Mouse (Mus musculus): ENCODE results near the gene Otos. TPM values are rescaled to one million over a fixed set of nuclear protein-coding genes. Genes with fewer than 3 reads are reported as not detected.

Otos gene
- polyA plus RNA-seq, 1 experiment, result 0.48 TPM

GRCm38 (mm10) chr1:92647026-92647425 lies 1.6 kb downstream of the Otos start:
- DNase-seq, result no peak
- Histone ChIP-seq H3K27me3 (replicated peaks; ENCODE audit: control insufficient read depth, insufficient read depth, low read length) (no peaks in the 10 kb centered on the region), H3K36me3 (ENCODE audit: control insufficient read depth, insufficient read depth, low read length) (no peaks in the 10 kb centered on the region), H3K4me1 (ENCODE audit: control insufficient read depth, insufficient read depth, low read length) (peaks cover 3% of the 10 kb centered on the region; the same call in 1 of the 2 replicates), H3K4me3 (ENCODE audit: insufficient read depth, low read depth, low read length) (no peak overlapping the region), H3K27ac (ENCODE audit: insufficient read depth, low read depth, low read length) (no peak overlapping the region)
- WGBS, result 68% methylated on average over 4 of the region's 4 CpGs
- no peak for TF ChIP-seq POLR2A (IDR thresholded peaks at IDR 0.05; ENCODE audit: low read depth, low read length)
- no peak for TF ChIP-seq CTCF (conservative IDR thresholded peaks at IDR 0.05; ENCODE audit: insufficient read depth, insufficient read length, low read depth, low read length)

GRCm38 (mm10) chr1:92646601-92647000 lies 2.0 kb downstream of the Otos start:
- WGBS, result 66% methylated on average over 7 of the region's 7 CpGs
- TF ChIP-seq CTCF (conservative IDR thresholded peaks at IDR 0.05; ENCODE audit: insufficient read depth, insufficient read length, low read depth, low read length), result no peak
- TF ChIP-seq POLR2A (IDR thresholded peaks at IDR 0.05; ENCODE audit: low read depth, low read length), result no peak
- no peak for DNase-seq
- Histone ChIP-seq H3K4me1 (ENCODE audit: control insufficient read depth, insufficient read depth, low read length) (peaks cover 4% of the 10 kb centered on the region; the same call in 1 of the 2 replicates), H3K27ac (ENCODE audit: insufficient read depth, low read depth, low read length) (no peak overlapping the region), H3K4me3 (ENCODE audit: insufficient read depth, low read depth, low read length) (no peak overlapping the region), H3K36me3 (ENCODE audit: control insufficient read depth, insufficient read depth, low read length) (no peaks in the 10 kb centered on the region), H3K27me3 (replicated peaks; ENCODE audit: control insufficient read depth, insufficient read depth, low read length) (no peaks in the 10 kb centered on the region)

DNA sequence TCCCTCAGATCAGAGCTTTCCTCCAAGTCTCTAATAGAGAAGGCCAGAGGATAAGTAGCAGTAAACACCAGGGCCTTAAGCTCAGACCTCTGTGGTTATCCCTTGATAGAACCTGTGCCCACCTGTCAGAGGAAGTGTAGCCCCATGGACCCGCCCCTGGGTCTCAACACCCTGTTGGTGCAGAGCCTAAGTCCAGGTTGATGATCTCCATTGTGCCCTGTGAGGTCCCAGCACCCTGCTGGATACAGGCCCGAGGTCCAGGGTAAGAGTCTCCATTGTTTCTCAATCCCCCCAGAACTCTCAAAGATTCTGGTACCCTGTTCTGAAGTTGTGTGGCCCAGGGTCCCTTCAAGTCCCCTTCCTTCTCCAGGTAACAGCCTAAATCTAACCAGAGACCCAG lies 2.5 kb downstream of the Otos start:
- whole genome bisulfite sequencing, result 60% methylated on average over 2 of the region's 2 CpGs
- TF ChIP-seq POLR2A (IDR thresholded peaks at IDR 0.05; ENCODE audit: low read depth, low read length) (no peak), CTCF (conservative IDR thresholded peaks at IDR 0.05; ENCODE audit: insufficient read depth, insufficient read length, low read depth, low read length) (no peak)
- H3K27me3 ChIP-seq (replicated peaks; ENCODE audit: control insufficient read depth, insufficient read depth, low read length), result no peaks in the 10 kb centered on the region

DNA sequence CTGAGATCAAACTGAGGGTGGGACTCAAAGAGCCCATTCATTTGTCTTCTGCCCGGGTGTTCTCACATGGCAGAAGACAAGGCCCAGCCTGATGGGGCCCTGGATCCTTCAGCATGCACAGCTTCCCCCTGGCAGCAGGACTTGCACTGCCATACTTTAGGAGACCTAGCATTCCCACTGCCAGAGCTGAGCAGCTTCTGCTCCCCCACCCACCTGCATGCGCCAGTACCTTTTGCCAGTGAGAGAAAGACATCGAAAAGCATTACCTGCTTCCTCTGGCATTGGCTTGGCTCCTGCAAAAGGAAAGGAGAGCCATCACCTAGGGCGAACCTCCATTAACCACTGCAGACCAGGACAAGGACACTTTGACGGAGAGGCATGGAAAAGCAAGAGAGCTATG lies 3.7 kb downstream of the Otos start:
- Histone ChIP-seq H3K27ac (ENCODE audit: insufficient read depth, low read depth, low read length) (no peak overlapping the region), H3K27me3 (replicated peaks; ENCODE audit: control insufficient read depth, insufficient read depth, low read length) (no peaks in the 10 kb centered on the region), H3K4me3 (ENCODE audit: insufficient read depth, low read depth, low read length) (no peak overlapping the region), H3K4me1 (ENCODE audit: control insufficient read depth, insufficient read depth, low read length) (peaks cover 9% of the 10 kb centered on the region; the same call in 1 of the 2 replicates), H3K36me3 (ENCODE audit: control insufficient read depth, insufficient read depth, low read length) (no peaks in the 10 kb centered on the region)
- DNase-seq, result no peak
- WGBS, result 88% methylated on average over 5 of the region's 5 CpGs
- TF ChIP-seq POLR2A (IDR thresholded peaks at IDR 0.05; ENCODE audit: low read depth, low read length), result no peak
- no peak for TF ChIP-seq CTCF (conservative IDR thresholded peaks at IDR 0.05; ENCODE audit: insufficient read depth, insufficient read length, low read depth, low read length)

More for the DNA sequence above, 2.5 kb downstream of the Otos start:
- H3K36me3 ChIP-seq (ENCODE audit: control insufficient read depth, insufficient read depth, low read length), result no peaks in the 10 kb centered on the region
- H3K4me1 ChIP-seq (ENCODE audit: control insufficient read depth, insufficient read depth, low read length), result peaks cover 4% of the 10 kb centered on the region; the same call in 1 of the 2 replicates
- no peak for DNase-seq
- H3K27ac ChIP-seq (ENCODE audit: insufficient read depth, low read depth, low read length), result no peak overlapping the region
- H3K4me3 ChIP-seq (ENCODE audit: insufficient read depth, low read depth, low read length), result no peak overlapping the region

GRCm38 (mm10) chr1:92643691-92644090 lies 5.0 kb downstream of the Otos start:
- no peaks in the 10 kb centered on the region for H3K36me3 ChIP-seq (ENCODE audit: control insufficient read depth, insufficient read depth, low read length)
- H3K27ac ChIP-seq (ENCODE audit: insufficient read depth, low read depth, low read length), result no peak overlapping the region
- H3K4me3 ChIP-seq (ENCODE audit: insufficient read depth, low read depth, low read length), result no peak overlapping the region
- no peak for TF ChIP-seq POLR2A (IDR thresholded peaks at IDR 0.05; ENCODE audit: low read depth, low read length)
- TF ChIP-seq CTCF (conservative IDR thresholded peaks at IDR 0.05; ENCODE audit: insufficient read depth, insufficient read length, low read depth, low read length), result no peak
- WGBS, result 86% methylated on average over 4 of the region's 4 CpGs
- H3K4me1 ChIP-seq (ENCODE audit: control insufficient read depth, insufficient read depth, low read length), result peaks cover 9% of the 10 kb centered on the region; the same call in 1 of the 2 replicates
- DNase-seq, result no peak
- no peaks in the 10 kb centered on the region for H3K27me3 ChIP-seq (replicated peaks; ENCODE audit: control insufficient read depth, insufficient read depth, low read length)

DNA sequence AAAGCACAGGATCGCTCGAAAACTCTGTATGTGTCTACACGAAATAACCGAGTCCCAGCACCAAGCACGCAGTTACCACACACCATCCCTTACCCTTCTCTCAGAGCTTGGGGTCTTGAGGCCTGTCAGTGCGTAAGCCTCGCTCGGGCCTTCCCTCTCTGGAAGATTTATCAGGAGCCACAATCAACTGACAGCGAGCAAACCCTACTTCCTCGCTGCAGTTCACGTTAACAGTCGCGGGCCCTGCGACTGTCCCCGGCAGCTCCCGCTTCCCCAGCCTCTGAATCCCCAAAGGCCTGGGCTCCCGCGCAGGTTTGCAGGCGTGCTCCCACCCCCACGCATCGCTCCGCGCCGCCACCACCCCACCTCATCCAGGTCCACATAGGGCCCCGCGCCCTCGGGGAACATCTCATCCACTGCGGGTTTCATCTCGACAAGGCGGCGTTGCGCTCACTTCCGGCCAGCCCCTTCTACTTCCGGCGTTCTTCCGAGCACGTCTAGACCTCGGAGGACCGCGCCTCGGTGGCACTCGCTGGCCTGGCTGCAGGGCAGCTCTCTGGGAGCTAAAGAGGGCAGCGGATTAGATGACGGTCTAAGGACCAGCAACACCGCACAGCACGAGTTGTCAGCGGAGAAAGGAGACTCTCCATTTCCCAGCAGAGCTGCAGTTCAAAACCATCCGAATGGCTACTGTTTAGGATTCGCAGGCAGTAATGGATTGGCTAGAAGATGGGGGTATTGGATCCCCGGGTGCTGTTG lies 6.9 kb downstream of the Otos start, which contains the start of gene Cops9:
Cops9 (minus strand) TSS at position 472 of the 759 bp plus-strand sequence.
- Histone ChIP-seq H3K27ac (ENCODE audit: insufficient read depth, low read depth, low read length) (no peak within 1 kb of the TSS), H3K27me3 (replicated peaks; ENCODE audit: control insufficient read depth, insufficient read depth, low read length) (no peaks in the 10 kb centered on the region), H3K4me1 (ENCODE audit: control insufficient read depth, insufficient read depth, low read length) (peaks cover 9% of the 10 kb centered on the region; the same call in 1 of the 2 replicates), H3K4me3 (ENCODE audit: insufficient read depth, low read depth, low read length) (peak within 1 kb of the TSS; percentile 95), H3K36me3 (ENCODE audit: control insufficient read depth, insufficient read depth, low read length) (no peaks in the 10 kb centered on the region)
- peak; percentile 65 for TF ChIP-seq POLR2A (IDR thresholded peaks at IDR 0.05; ENCODE audit: low read depth, low read length)
- no peak for TF ChIP-seq CTCF (conservative IDR thresholded peaks at IDR 0.05; ENCODE audit: insufficient read depth, insufficient read length, low read depth, low read length)
- WGBS, result 2% methylated on average over 50 of the region's 50 CpGs
- DNase-seq, result peak; percentile 92

DNA sequence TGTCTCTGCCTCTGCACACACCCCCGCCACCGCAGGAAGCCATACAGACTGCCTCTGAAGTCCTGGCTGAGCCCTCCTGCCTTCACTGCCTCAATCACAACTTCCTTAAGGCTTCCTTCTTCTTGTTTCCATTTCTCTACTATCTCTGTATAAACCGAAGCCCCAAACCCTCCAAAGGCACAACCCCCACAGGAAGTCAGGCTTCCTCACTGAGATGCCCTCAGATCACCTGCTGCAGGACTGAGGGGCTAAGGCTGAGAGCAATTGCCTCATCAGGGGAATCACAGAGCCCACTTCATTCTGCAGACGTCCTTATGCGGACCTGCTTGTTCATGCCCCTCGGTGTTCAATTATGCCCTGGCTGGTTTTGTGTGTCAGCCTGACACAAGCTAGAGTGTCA lies 8.2 kb downstream of the Otos start:
- Histone ChIP-seq H3K27ac (ENCODE audit: insufficient read depth, low read depth, low read length) (no peak overlapping the region), H3K4me1 (ENCODE audit: control insufficient read depth, insufficient read depth, low read length) (peaks cover 9% of the 10 kb centered on the region; the same call in 1 of the 2 replicates), H3K27me3 (replicated peaks; ENCODE audit: control insufficient read depth, insufficient read depth, low read length) (no peaks in the 10 kb centered on the region), H3K36me3 (ENCODE audit: control insufficient read depth, insufficient read depth, low read length) (no peaks in the 10 kb centered on the region), H3K4me3 (ENCODE audit: insufficient read depth, low read depth, low read length) (no peak overlapping the region)
- DNase-seq, result no peak
- TF ChIP-seq POLR2A (IDR thresholded peaks at IDR 0.05; ENCODE audit: low read depth, low read length) (no peak), CTCF (conservative IDR thresholded peaks at IDR 0.05; ENCODE audit: insufficient read depth, insufficient read length, low read depth, low read length) (no peak)
- 79% methylated on average over 6 of the region's 6 CpGs for WGBS
